Mouse (Mus musculus) hindbrain, embryonic 16.5 days (tissue): ENCODE measurements around the gene Gm28845. TPM values are rescaled to one million over a fixed set of nuclear protein-coding genes. Genes with fewer than 3 reads are reported as not detected.

Experiments used
- ATAC-seq: fragments of 200-750 bp; cut with Nextera tagmentation; 2 replicates; pipeline ENCODE4 v1.8.0; 2017; ENCODE audit warnings: moderate TSS enrichment, moderate library complexity
- H3K27ac ChIP-seq: fragments of 300-500 bp; sonication (generic); 2 replicates; pipeline ENCODE4 v1.5.1; 2014; ENCODE audit warnings: low read depth, mild to moderate bottlenecking, control low read depth, low read length, moderate library complexity
- H3K27me3 ChIP-seq: fragments of 300-500 bp; sonication (generic); replicated peaks from 2 replicates; pipeline ENCODE4 v1.6.1; 2014; ENCODE audit warnings: low read length; ENCODE audit not compliant: control insufficient read depth, insufficient read depth
- H3K36me3 ChIP-seq: fragments of 300-500 bp; sonication (generic); 2 replicates; pipeline ENCODE4 v1.6.1; 2014; ENCODE audit warnings: mild to moderate bottlenecking, low read length, moderate library complexity, mixed read lengths; ENCODE audit not compliant: control insufficient read depth, insufficient read depth
- H3K4me1 ChIP-seq: fragments of 300-500 bp; sonication (generic); 2 replicates; pipeline ENCODE4 v1.6.1; 2014; ENCODE audit warnings: low read depth, low read length; ENCODE audit not compliant: control insufficient read depth, insufficient read depth
- H3K4me2 ChIP-seq: fragments of 300-500 bp; sonication (generic); 2 replicates; pipeline ENCODE4 v1.6.1; 2014; ENCODE audit warnings: mild to moderate bottlenecking, low read length, control low read depth, moderate library complexity
- H3K4me3 ChIP-seq: fragments of 300-500 bp; sonication (generic); 2 replicates; pipeline ENCODE4 v1.5.1; 2014; ENCODE audit warnings: mild to moderate bottlenecking, low read length, control low read depth, moderate library complexity
- H3K9ac ChIP-seq: fragments of 300-500 bp; sonication (generic); 2 replicates; pipeline ENCODE4 v1.6.1; 2014; ENCODE audit warnings: low read depth, mild to moderate bottlenecking, control low read depth, low read length, moderate library complexity
- H3K9me3 ChIP-seq: fragments of 300-500 bp; sonication (generic); 2 replicates; pipeline ENCODE4 v1.6.1; 2014; ENCODE audit warnings: mild to moderate bottlenecking, low read length, moderate library complexity; ENCODE audit not compliant: control insufficient read depth
- WGBS: fragments of 180-500 bp; shearing (Covaris S2); extraction: QIAGEN DNeasy Blood & Tissue Kit; methylation state at CpG from one replicate; pipeline ENCODE4 v1.1.7; 2014; 5-methylcytosine and 5-hydroxymethylcytosine counted together
- polyA plus RNA-seq: library from polyadenylated mRNA; unstranded; fragments of >200 nt; fragmentation: Nextera tagmentation; extraction: Ambion mirVana; gene quantifications from 2 replicates; pipeline ENCODE4 v1.2.1, GENCODE M21; 2015

Gm28845 gene
- polyA plus RNA-seq, 1 experiment from 2014 or later: 0.99 TPM

GRCm38 (mm10) chr1:65088567-65089356 is 30.6 kb downstream of the Gm28845 start:
- no peaks in the 10 kb centered on the region for H3K4me1 ChIP-seq
- ATAC-seq: no peak
- WGBS: 81% methylated on average over 6 of the region's 6 CpGs

DNA sequence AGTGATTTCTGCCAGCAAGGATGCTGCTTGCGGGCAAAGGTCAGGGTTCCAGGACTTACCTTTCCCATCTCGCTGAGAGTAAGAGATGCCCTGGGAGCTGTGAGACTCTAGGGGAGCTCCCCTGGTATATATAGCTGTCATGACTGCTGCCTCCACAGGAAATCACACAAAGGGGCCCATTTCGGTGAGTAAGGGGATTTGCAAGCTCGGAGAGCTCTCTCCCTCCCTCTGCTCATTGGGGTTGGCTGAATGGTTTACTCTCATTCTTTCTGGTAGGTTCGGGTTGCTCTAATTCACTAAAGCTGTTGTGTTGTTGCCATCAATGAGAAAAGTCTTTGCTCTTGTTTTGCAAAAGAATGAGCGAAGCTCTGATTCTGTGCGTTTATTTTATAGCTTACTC is 37.2 kb downstream of the Gm28845 start, which contains the start of gene Crygb:
Gene Crygb, minus strand, starts transcription at position 101 of the 400 bp plus-strand sequence.
- Histone ChIP-seq H3K9me3 (no peaks in the 10 kb centered on the region), H3K4me2 (no peak within 1 kb of the TSS; the same call in 1 of the 2 replicates), H3K27me3 (no peaks in the 10 kb centered on the region), H3K4me1 (no peaks in the 10 kb centered on the region), H3K9ac (no peak within 1 kb of the TSS), H3K4me3 (no peak within 1 kb of the TSS), H3K36me3 (no peaks in the 10 kb centered on the region), H3K27ac (no peak within 1 kb of the TSS)
- 38% methylated on average over 7 of the region's 7 CpGs for WGBS
- no peak for ATAC-seq

More at GRCm38 (mm10) chr1:65088567-65089356, 30.6 kb downstream of the Gm28845 start:
- Histone ChIP-seq H3K4me2 (no peak overlapping the region), H3K4me3 (no peak overlapping the region), H3K9ac (no peak overlapping the region), H3K27me3 (no peaks in the 10 kb centered on the region), H3K27ac (no peak overlapping the region), H3K36me3 (no peaks in the 10 kb centered on the region), H3K9me3 (no peaks in the 10 kb centered on the region)

DNA sequence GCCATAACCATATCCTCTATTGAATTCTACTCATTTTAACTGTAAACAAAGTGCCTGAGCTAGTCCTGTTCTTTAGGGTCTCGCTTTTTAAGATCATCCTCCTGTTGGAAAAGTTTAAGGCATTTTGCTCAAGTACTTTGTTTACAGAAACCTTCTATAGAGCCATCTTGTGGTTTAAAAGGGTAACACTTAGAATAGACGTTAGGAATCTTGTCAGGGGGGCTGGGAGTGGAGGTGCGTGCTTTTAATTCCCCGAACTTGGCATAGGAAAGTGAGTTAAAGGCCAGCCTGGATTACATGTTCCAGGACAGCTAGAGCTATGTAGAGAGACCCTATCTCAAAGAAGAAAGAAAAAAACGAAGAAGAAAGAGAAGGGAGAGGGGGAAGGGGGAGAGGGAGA is 43.8 kb downstream of the Gm28845 start:
- no peak overlapping the region for H3K27ac ChIP-seq
- no peak overlapping the region for H3K9ac ChIP-seq
- H3K36me3 ChIP-seq: no peaks in the 10 kb centered on the region
- H3K9me3 ChIP-seq: no peaks in the 10 kb centered on the region
- no peaks in the 10 kb centered on the region for H3K27me3 ChIP-seq
- H3K4me2 ChIP-seq: no peak overlapping the region
- WGBS: 25% methylated on average over 5 of the region's 5 CpGs
- no peaks in the 10 kb centered on the region for H3K4me1 ChIP-seq
- ATAC-seq: no peak
- H3K4me3 ChIP-seq: no peak overlapping the region

DNA sequence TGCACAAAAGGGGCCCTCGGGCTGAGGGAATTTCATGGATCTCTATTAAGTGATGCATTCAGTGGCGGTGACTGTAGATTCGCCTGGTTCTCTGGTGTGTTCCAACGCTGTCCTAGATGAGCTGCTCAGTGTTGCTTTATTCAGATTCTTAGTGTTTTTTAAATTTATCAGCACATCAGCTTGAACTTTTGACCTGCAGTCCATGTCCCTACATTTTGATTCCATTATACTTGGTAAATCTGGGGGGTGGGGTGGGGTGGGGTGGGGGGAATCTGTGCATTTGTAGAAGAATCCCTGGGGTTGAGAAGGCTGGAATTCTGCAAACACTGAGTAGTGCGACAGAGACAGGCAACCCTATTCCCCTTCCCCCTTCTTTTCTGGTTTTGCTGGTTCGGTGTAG is 45.8 kb downstream of the Gm28845 start, which contains the start of gene Crygc:
Gene Crygc, minus strand, starts transcription at position 101 of the 400 bp plus-strand sequence.
- H3K36me3 ChIP-seq: no peaks in the 10 kb centered on the region
- no peaks in the 10 kb centered on the region for H3K4me1 ChIP-seq
- no peak within 1 kb of the TSS for H3K4me2 ChIP-seq
- H3K27me3 ChIP-seq: no peaks in the 10 kb centered on the region
- H3K27ac ChIP-seq: no peak within 1 kb of the TSS
- no peak within 1 kb of the TSS for H3K9ac ChIP-seq
- no peak within 1 kb of the TSS for H3K4me3 ChIP-seq
- no peaks in the 10 kb centered on the region for H3K9me3 ChIP-seq
- no peak for ATAC-seq
- 59% methylated on average over 6 of the region's 6 CpGs for WGBS

DNA sequence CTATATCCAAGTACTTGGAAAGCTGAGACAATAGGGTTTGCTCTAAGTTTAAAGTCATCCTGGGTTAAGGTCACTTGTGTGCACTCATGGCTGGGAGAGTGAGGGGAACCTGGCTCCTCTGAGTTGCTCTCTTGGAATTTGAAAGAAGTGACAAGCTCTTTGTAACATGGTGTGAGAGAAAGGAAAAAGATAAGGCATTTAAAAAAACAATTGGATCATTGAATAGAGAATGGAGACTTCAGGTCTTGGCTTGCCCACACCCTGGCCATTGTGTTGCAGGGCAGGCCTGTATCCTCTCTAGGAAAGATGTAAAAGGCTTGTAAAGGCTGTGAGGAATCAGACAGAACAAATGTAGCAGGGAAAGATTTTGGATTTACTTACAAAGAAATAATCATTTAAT is 51.5 kb downstream of the Gm28845 start:
- no peaks in the 10 kb centered on the region for H3K9me3 ChIP-seq
- H3K4me2 ChIP-seq: no peak overlapping the region
- H3K36me3 ChIP-seq: no peaks in the 10 kb centered on the region
- no peak for ATAC-seq
- no peak overlapping the region for H3K27ac ChIP-seq
- no peaks in the 10 kb centered on the region for H3K27me3 ChIP-seq
- no peak overlapping the region for H3K9ac ChIP-seq
- H3K4me1 ChIP-seq: no peaks in the 10 kb centered on the region
- H3K4me3 ChIP-seq: no peak overlapping the region

GRCm38 (mm10) chr1:65064201-65064600 is 55.2 kb downstream of the Gm28845 start:
- Histone ChIP-seq H3K4me2 (no peak overlapping the region), H3K4me3 (no peak overlapping the region), H3K4me1 (no peaks in the 10 kb centered on the region), H3K9me3 (no peaks in the 10 kb centered on the region), H3K27me3 (no peaks in the 10 kb centered on the region), H3K9ac (no peak overlapping the region), H3K27ac (no peak overlapping the region), H3K36me3 (no peaks in the 10 kb centered on the region)
- no peak for ATAC-seq
- 80% methylated on average over 15 of the region's 15 CpGs for WGBS

- 58% methylated on average over 8 of the region's 8 CpGs for WGBS
- Histone ChIP-seq H3K9me3 (no peaks in the 10 kb centered on the region), H3K4me2 (no peak within 1 kb of the TSS), H3K27me3 (no peaks in the 10 kb centered on the region), H3K4me1 (no peaks in the 10 kb centered on the region), H3K4me3 (no peak within 1 kb of the TSS), H3K36me3 (no peaks in the 10 kb centered on the region), H3K27ac (no peak within 1 kb of the TSS), H3K9ac (no peak within 1 kb of the TSS)
- no peak for ATAC-seq
Observed at GRCm38 (mm10) chr1:65063352-65063751, 56.0 kb downstream of the Gm28845 start, which contains the start of gene Crygd. Crygd (minus strand) TSS chr1:65063452.

DNA sequence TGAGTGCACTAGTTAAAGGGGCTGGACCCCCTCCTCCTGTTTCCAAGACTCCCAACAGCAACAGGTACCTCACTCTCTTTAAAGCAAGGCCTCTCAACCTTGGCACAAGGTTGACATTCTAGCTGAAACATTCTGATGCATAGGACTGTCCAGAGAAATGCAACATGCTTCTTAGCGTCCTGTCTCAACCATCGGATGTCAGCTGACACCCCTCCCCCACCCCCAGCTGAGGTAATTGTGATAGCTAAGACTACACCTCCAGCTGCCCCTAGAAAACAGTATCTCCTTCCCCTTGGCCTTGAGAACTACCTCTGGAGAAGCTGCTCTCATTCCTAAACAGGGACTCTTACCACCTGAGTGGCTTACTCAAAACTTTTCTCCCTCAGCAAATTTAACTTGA is 67.2 kb downstream of the Gm28845 start:
- Histone ChIP-seq H3K9ac (no peak overlapping the region), H3K27ac (no peak overlapping the region), H3K4me3 (no peak overlapping the region), H3K4me1 (no peaks in the 10 kb centered on the region), H3K27me3 (no peaks in the 10 kb centered on the region), H3K36me3 (no peaks in the 10 kb centered on the region), H3K4me2 (no peak overlapping the region), H3K9me3 (no peaks in the 10 kb centered on the region)
- ATAC-seq: no peak
- 44% methylated on average over 2 of the region's 2 CpGs for WGBS

DNA sequence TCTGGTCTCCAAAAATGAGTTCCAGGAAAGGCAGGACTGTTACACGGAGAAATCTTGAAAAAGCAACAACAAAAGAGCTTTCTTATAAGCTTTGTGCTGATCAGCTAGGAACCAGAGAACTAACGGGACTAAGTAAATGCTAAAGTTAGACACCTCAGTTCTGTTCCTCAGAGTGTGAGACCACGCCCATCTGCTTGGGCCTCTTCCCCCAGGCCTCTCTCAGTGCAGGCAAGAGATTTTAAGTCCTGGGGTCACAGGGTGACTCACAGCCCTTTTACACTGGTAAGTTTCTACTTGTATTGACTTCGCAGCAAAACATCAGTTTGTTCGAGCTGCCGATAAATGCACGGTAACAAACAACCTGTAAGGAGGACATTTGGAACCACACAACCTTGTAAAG is 67.7 kb downstream of the Gm28845 start:
- no peak overlapping the region for H3K9ac ChIP-seq
- H3K4me1 ChIP-seq: no peaks in the 10 kb centered on the region
- 55% methylated on average over 7 of the region's 7 CpGs for WGBS
- no peak overlapping the region for H3K4me3 ChIP-seq
- no peak overlapping the region for H3K4me2 ChIP-seq
- no peaks in the 10 kb centered on the region for H3K36me3 ChIP-seq
- no peaks in the 10 kb centered on the region for H3K9me3 ChIP-seq
- no peak for ATAC-seq
- no peak overlapping the region for H3K27ac ChIP-seq
- H3K27me3 ChIP-seq: no peaks in the 10 kb centered on the region
